23 mouse cellular contexts compared by ENCODE assay signal in the genomic region with DNA sequence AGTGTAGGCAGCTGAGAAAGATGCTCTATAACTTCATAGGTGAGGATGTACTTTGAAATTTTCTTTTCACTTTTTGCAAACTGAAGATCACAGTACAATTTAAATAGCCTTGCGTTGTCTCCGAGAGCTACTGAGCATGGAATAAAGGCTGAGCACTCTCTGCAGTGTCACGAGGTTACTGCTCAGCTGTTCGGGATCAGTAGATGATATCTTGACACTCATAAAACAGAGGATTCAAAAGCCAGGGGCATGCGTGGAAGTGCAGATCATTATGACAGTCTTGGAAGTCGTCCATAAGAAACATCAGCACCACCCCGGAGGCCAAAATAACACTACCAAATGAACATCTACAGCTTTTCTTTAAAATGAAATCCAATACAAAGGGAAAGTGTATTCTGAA. TPM values are rescaled to one million over a fixed set of nuclear protein-coding genes. Genes with fewer than 3 reads are reported as not detected.
A peak's percentile ranks its signal among the peaks of the same experiment; 100 is the strongest.
DNase-seq lines count a peak whose midpoint lies in the region; ATAC-seq and TF ChIP-seq lines count a peak whose summit lies in the region.
"Had no signal": no experiment of that assay in that cellular context is flagged by ENCODE, and none has a peak within 500 bp of the region (broad histone marks: within the 10 kb centered on the region; RNA-seq: fewer than 3 reads in every experiment).

No protein-coding gene starts in this region.

- H3ac ChIP-seq in myocyte (ENCODE audit: control insufficient read depth, insufficient read length): no peak overlapping the region

- H3K4me1 ChIP-seq in lung, embryonic 14.5 days (ENCODE audit: insufficient read depth): no peaks in the 10 kb centered on the region
- H3K4me1 ChIP-seq in lung, adult 2 months (ENCODE audit: control insufficient read depth, insufficient read depth, low read length): no peaks in the 10 kb centered on the region
- H3K4me1 ChIP-seq: forebrain, embryonic 10.5 days; heart, embryonic 15.5 days; hindbrain, embryonic 13.5 days; midbrain, embryonic 12.5 days had no signal

- no peak overlapping the region for H3K9ac ChIP-seq in lung, embryonic 14.5 days
- H3K9ac ChIP-seq: heart, embryonic 15.5 days; hindbrain, embryonic 13.5 days; midbrain, embryonic 12.5 days had no signal

- no peaks in the 10 kb centered on the region for H3K79me2 ChIP-seq in myocyte (ENCODE audit: control insufficient read depth, insufficient read depth)

- H3K4me2 ChIP-seq in lung, embryonic 14.5 days: no peak overlapping the region
- peak overlapping the region; percentile 31 for H3K4me2 ChIP-seq in myocyte (ENCODE audit: low read depth)
- H3K4me2 ChIP-seq: heart, embryonic 15.5 days; hindbrain, embryonic 13.5 days; midbrain, embryonic 12.5 days had no signal

- H3K36me3 ChIP-seq in lung, embryonic 14.5 days (ENCODE audit: insufficient read depth): no peaks in the 10 kb centered on the region
- no peaks in the 10 kb centered on the region for H3K36me3 ChIP-seq in myocyte (ENCODE audit: control insufficient read depth, insufficient read depth)
- H3K36me3 ChIP-seq: forebrain, embryonic 10.5 days; heart, embryonic 15.5 days; hindbrain, embryonic 13.5 days; midbrain, embryonic 12.5 days had no signal

- no peak for TF ChIP-seq POLR2A in lung, adult 2 months (IDR thresholded peaks at IDR 0.05; ENCODE audit: borderline replicate concordance, extremely low read depth, low read depth, low read length)
- no peak for TF ChIP-seq POLR2A in myocyte (IDR thresholded peaks at IDR 0.05; ENCODE audit: insufficient read length, low read depth)

- H3K27me3 ChIP-seq in lung, embryonic 14.5 days (ENCODE audit: insufficient read depth, low read length): no peaks in the 10 kb centered on the region
- no peaks in the 10 kb centered on the region for H3K27me3 ChIP-seq in myocyte (ENCODE audit: control insufficient read depth, insufficient read depth, insufficient read length)
- H3K27me3 ChIP-seq: heart, embryonic 15.5 days; hindbrain, embryonic 13.5 days; midbrain, embryonic 12.5 days had no signal

- DNase-seq in gastrocnemius, adult 2 months: no peak
- no peak for DNase-seq in gastrocnemius, postnatal 25 days
- peak; percentile 52 for DNase-seq in lung, embryonic 14.5 days
- DNase-seq in lung, adult 2 months: no peak
- peak; percentile 54 for DNase-seq in kidney, postnatal 10 days
- no peak for DNase-seq in frontal cortex, postnatal 25 days (ENCODE audit: low spot score in 2 of 2)
- DNase-seq: adrenal gland, postnatal 25 days; cerebellum, adult 9-10 months; heart, postnatal 36 days; layer of hippocampus, adult 9-11 months had no signal

- peak overlapping the region; percentile 60 for H3K27ac ChIP-seq in gastrocnemius, adult 2 months
- H3K27ac ChIP-seq in lung, embryonic 14.5 days (ENCODE audit: low read depth): no peak overlapping the region
- H3K27ac ChIP-seq: forebrain, embryonic 10.5 days; heart, embryonic 15.5 days; hindbrain, embryonic 13.5 days; midbrain, embryonic 12.5 days had no signal

- H3K4me3 ChIP-seq in gastrocnemius, adult 2 months: 0 out of 2 replicates have a peak overlapping the region, but pooled peaks have one; percentile 19
- H3K4me3 ChIP-seq in lung, embryonic 14.5 days (ENCODE audit: low read depth, low read length): no peak overlapping the region
- no peak overlapping the region for H3K4me3 ChIP-seq in lung, adult 2 months (replicated peaks; ENCODE audit: extremely low read depth, low read depth, low read length)
- H3K4me3 ChIP-seq in myocyte: no peak overlapping the region
- H3K4me3 ChIP-seq: forebrain, embryonic 10.5 days; heart, embryonic 15.5 days; hindbrain, embryonic 13.5 days; midbrain, embryonic 12.5 days had no signal

- intact Hi-C loops in gastrocnemius, adult 2 months (cut with DNase I): loop anchor here (5.0 kb wide), 1 partner anchor 46 kb away; no protein-coding TSS in a partner anchor

- peak; percentile 58; the same call in 1 of the 2 replicates for ATAC-seq in lung, embryonic 14.5 days (ENCODE audit: insufficient read depth)
- ATAC-seq: CD4-positive, CD25-positive, alpha-beta regulatory T cell, adult 4 months had no signal

- TF ChIP-seq CTCF in gastrocnemius, adult 2 months (IDR thresholded peaks at IDR 0.05): no peak
- no peak for TF ChIP-seq CTCF in lung, embryonic 14.5 days (IDR thresholded peaks at IDR 0.05; ENCODE audit: low read depth)
- TF ChIP-seq CTCF in lung, adult 2 months (IDR thresholded peaks at IDR 0.05; ENCODE audit: insufficient read depth, low read length): no peak

- 45% methylated on average over 7 of the region's 7 CpGs for WGBS in lung, embryonic 14.5 days
- 63% methylated on average over 7 of the region's 7 CpGs for WGBS in lung, adult 2 months

- no peaks in the 10 kb centered on the region for H3K9me3 ChIP-seq in lung, embryonic 14.5 days (ENCODE audit: low read depth, low read length)
- H3K9me3 ChIP-seq: forebrain, embryonic 10.5 days; heart, embryonic 15.5 days; hindbrain, embryonic 13.5 days; midbrain, embryonic 12.5 days had no signal

TF ChIP-seq in myocyte, 11 proteins besides CTCF, POLR2A, EP300 and RAD21:
- TF ChIP-seq MAX (IDR thresholded peaks at IDR 0.05; ENCODE audit: low read depth): no peak
- peak in 2 of 3 experiments; percentile 50 to 70 for TF ChIP-seq MYOG (IDR thresholded peaks at IDR 0.05; ENCODE audit: control insufficient read depth in 1 of 3, insufficient read depth in 1 of 3, insufficient read length in 2 of 3, low read depth in 2 of 3)
- TF ChIP-seq TCF3 (IDR thresholded peaks at IDR 0.05; ENCODE audit: insufficient read length, low read depth): no peak
- TF ChIP-seq TCF12 (IDR thresholded peaks at IDR 0.05; ENCODE audit: insufficient read depth, poor library complexity, severe bottlenecking): peak; percentile 62
- TF ChIP-seq MYOD1 (IDR thresholded peaks at IDR 0.05; ENCODE audit: control insufficient read depth in 1 of 3, insufficient read length in 2 of 3, low read depth in 2 of 3): peak; percentile 6 to 70 (median 53)
- peak; percentile 11 for TF ChIP-seq USF1 (IDR thresholded peaks at IDR 0.05; ENCODE audit: low read depth)

RNA-seq across cellular contexts. Expression of a gene that starts 22.1 kb away (rescaled TPM):
- 100 to 1,000 TPM in 1 of 2 experiments, 10 to 100 TPM in 1; 97.3 to 144 TPM for total RNA-seq in gastrocnemius, adult 2 months (2021)
- 100 to 1,000 TPM in 1 of 2 experiments, 10 to 100 TPM in 1; 98.7 to 107 TPM for total RNA-seq in gastrocnemius, postnatal 25 days (2021)
- 0.14 and 0.24 TPM in 2 replicates for polyA plus RNA-seq in lung, embryonic 14.5 days (2014; fragmentation: Nextera tagmentation; extraction: Ambion mirVana)
- 2.3 TPM in 1 of 2 replicates, not detected in the other for polyA plus RNA-seq in lung, adult 2 months (2012; rRNA removed)
- 4.4 TPM for polyA plus RNA-seq in myocyte (2012; fragmentation: generic; extraction: Trizol)
- total RNA-seq: adrenal gland, postnatal 25 days; common myeloid progenitor, adult 5-6 weeks; heart, postnatal 36 days; left cerebral cortex, adult 18-20 months; left cerebral cortex, postnatal 25 days; neutrophil, adult 5-6 weeks had no signal
- polyA plus RNA-seq: CD4-positive, CD25-positive, alpha-beta regulatory T cell, adult 4 months; forebrain, embryonic 10.5 days; gonadal fat pad, adult 2 months; hindbrain, embryonic 13.5 days; large intestine, adult 2 months; liver, adult 2 months; midbrain, embryonic 12.5 days had no signal

RNA-seq across cellular contexts. Expression of a gene that starts 30.7 kb away (rescaled TPM):
- 1 to 10 TPM; 1.9 to 2.3 TPM for total RNA-seq in gastrocnemius, adult 2 months (2021)
- total RNA-seq in gastrocnemius, postnatal 25 days (2021): 1 to 10 TPM; 2.1 to 2.3 TPM
- 0.08 and 0.28 TPM in 2 replicates for polyA plus RNA-seq in lung, embryonic 14.5 days (2014; fragmentation: Nextera tagmentation; extraction: Ambion mirVana)
- 0.05 and 0.21 TPM in 2 replicates for polyA plus RNA-seq in lung, adult 2 months (2012; rRNA removed)
- 10.2 TPM for polyA plus RNA-seq in myocyte (2012; fragmentation: generic; extraction: Trizol)
- total RNA-seq: adrenal gland, postnatal 25 days; common myeloid progenitor, adult 5-6 weeks; heart, postnatal 36 days; left cerebral cortex, adult 18-20 months; left cerebral cortex, postnatal 25 days; liver, adult 2 months; neutrophil, adult 5-6 weeks had no signal
- polyA plus RNA-seq: CD4-positive, CD25-positive, alpha-beta regulatory T cell, adult 4 months; gonadal fat pad, adult 2 months; heart, embryonic 15.5 days; large intestine, adult 2 months; liver, adult 2 months; midbrain, embryonic 12.5 days had no signal

Comparison
In these comparisons a context has a peak if more than half of its experiments do, and no peak if none do; other contexts are left out.
1. DNase-seq: peak in lung, embryonic 14.5 days (single experiment) and kidney, postnatal 10 days (single experiment); none in gastrocnemius, adult 2 months (single experiment), gastrocnemius, postnatal 25 days (single experiment), lung, adult 2 months (single experiment) and frontal cortex, postnatal 25 days (0 of 2).